Mouse (Mus musculus): ENCODE measurements around the gene 1700001P01Rik. TPM values are rescaled to one million over a fixed set of nuclear protein-coding genes. Genes with fewer than 3 reads are reported as not detected.

Gene 1700001P01Rik
- polyA plus RNA-seq, 1 experiment from 2014 or later: not detected

DNA sequence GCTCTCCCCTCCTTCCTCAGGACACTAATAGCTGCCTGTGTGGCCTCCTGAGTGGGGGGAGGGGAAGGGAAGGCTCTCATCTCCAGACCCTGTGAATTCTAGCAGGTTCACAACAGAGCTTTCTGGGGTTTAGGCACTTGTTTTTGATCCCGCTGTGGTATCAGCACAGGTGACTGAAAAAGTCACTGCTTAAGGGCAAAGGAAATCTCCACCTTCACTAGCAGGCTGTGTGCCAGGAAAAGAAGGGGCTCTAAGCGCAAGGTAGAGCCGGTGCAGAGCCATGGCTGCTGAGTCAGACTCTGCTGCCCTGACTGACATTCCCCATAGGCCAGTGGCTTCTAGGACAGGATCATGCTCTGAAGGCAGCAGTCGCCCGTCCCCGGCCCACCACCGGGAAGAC is 47.0 kb downstream of the 1700001P01Rik start:
- Histone ChIP-seq H3K27me3 (replicated peaks; ENCODE audit: control insufficient read depth, insufficient read depth, low read length) (no peaks in the 10 kb centered on the region), H3K4me1 (ENCODE audit: control insufficient read depth, insufficient read depth, low read length) (peaks cover 5% of the 10 kb centered on the region; the same call in 1 of the 2 replicates), H3K27ac (replicated peaks; ENCODE audit: low read depth, low read length) (no peak overlapping the region), H3K9ac (ENCODE audit: low read depth, low read length) (no peak overlapping the region), H3K4me3 (ENCODE audit: low read depth, low read length) (no peak overlapping the region), H3K9me3 (ENCODE audit: control insufficient read depth, low read length) (no peaks in the 10 kb centered on the region), H3K36me3 (ENCODE audit: control insufficient read depth, insufficient read depth, low read length) (peaks cover 85% of the 10 kb centered on the region), H3K4me2 (ENCODE audit: low read depth, low read length) (no peak overlapping the region)
- 76% methylated on average over 7 of the region's 7 CpGs for WGBS
- DNase-seq (ENCODE audit: low spot score) (no peak), ATAC-seq (ENCODE audit: low read depth) (no peak)

DNA sequence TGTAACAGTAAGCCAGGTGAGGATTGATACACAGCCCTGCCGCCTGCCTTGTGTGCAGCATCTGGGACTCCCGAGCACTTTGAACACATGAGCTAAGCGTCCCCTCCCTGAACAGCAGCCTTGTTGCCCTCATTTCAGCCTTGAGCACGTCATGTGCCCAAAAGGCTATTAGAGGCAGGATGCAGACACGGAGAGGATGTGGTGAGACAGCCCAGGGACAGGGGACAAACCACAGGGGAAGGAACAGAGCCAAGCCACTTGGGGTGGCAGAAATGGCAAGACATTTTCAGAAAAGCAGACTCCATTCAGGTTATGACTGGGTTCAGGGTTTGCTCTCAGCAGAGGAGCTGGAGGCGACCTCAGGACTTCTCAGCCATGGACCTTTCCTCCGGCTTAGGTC is 47.4 kb downstream of the 1700001P01Rik start:
- no peak overlapping the region for H3K4me2 ChIP-seq (ENCODE audit: low read depth, low read length)
- no peaks in the 10 kb centered on the region for H3K9me3 ChIP-seq (ENCODE audit: control insufficient read depth, low read length)
- H3K27ac ChIP-seq (replicated peaks; ENCODE audit: low read depth, low read length): no peak overlapping the region
- H3K9ac ChIP-seq (ENCODE audit: low read depth, low read length): no peak overlapping the region
- WGBS: 56% methylated on average over 7 of the region's 7 CpGs
- H3K27me3 ChIP-seq (replicated peaks; ENCODE audit: control insufficient read depth, insufficient read depth, low read length): no peaks in the 10 kb centered on the region
- peaks cover 88% of the 10 kb centered on the region for H3K36me3 ChIP-seq (ENCODE audit: control insufficient read depth, insufficient read depth, low read length)
- H3K4me3 ChIP-seq (ENCODE audit: low read depth, low read length): no peak overlapping the region
- H3K4me1 ChIP-seq (ENCODE audit: control insufficient read depth, insufficient read depth, low read length): 0 out of 2 replicates have a peak, but pooled peaks cover 1% of the 10 kb centered on the region
- ATAC-seq (ENCODE audit: low read depth): no peak
- DNase-seq (ENCODE audit: low spot score): no peak

DNA sequence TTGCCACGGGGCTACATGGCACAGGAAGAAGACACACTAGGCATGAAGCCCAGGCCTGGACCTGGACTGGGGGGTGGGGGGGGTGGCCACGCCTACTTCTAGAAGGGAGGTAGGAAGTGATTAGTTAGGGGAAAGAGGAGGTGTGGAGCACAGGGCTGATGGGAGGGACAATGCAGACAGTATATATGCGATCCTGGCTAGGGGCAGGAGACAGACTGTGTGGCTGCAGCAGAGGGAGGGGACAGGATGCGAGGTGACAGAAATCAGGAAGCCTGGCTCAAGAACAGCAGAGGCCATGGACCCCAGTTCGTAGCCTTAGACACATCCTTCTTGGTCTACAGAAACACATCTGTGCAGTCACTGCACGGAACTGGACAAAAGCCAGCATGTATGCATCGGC is 52.0 kb downstream of the 1700001P01Rik start:
- DNase-seq (ENCODE audit: low spot score) (no peak), ATAC-seq (ENCODE audit: low read depth) (no peak)
- Histone ChIP-seq H3K9ac (ENCODE audit: low read depth, low read length) (no peak overlapping the region), H3K4me3 (ENCODE audit: low read depth, low read length) (no peak overlapping the region), H3K4me1 (ENCODE audit: control insufficient read depth, insufficient read depth, low read length) (no peaks in the 10 kb centered on the region), H3K27me3 (replicated peaks; ENCODE audit: control insufficient read depth, insufficient read depth, low read length) (no peaks in the 10 kb centered on the region), H3K36me3 (ENCODE audit: control insufficient read depth, insufficient read depth, low read length) (peaks cover 97% of the 10 kb centered on the region), H3K27ac (replicated peaks; ENCODE audit: low read depth, low read length) (no peak overlapping the region), H3K4me2 (ENCODE audit: low read depth, low read length) (no peak overlapping the region), H3K9me3 (ENCODE audit: control insufficient read depth, low read length) (no peaks in the 10 kb centered on the region)
- WGBS: 81% methylated on average over 7 of the region's 7 CpGs

Small RNAs within 50 kb of the gene (microRNA-seq; reads per million reads assigned to microRNA genes)
- gene Mir8102 (ENCODE audit: borderline number of aligned reads): not detected

Other genes starting within 250 kb of the 1700001P01Rik start
- 0.76 and 1.6 TPM in 2 replicates for gene Srcin1, start 199.7 kb downstream of the 1700001P01Rik start, polyA plus RNA-seq (2014; fragmentation: Nextera tagmentation; extraction: Ambion mirVana)
- 2.4 and 3.4 TPM in 2 replicates for gene Epop, start 146.2 kb downstream of the 1700001P01Rik start, polyA plus RNA-seq (2014; fragmentation: Nextera tagmentation; extraction: Ambion mirVana)
- 3.5 and 4.5 TPM in 2 replicates for gene Mllt6, start 112.5 kb downstream of the 1700001P01Rik start, polyA plus RNA-seq (2014; fragmentation: Nextera tagmentation; extraction: Ambion mirVana)
- 24.5 and 29.3 TPM in 2 replicates for gene Cisd3, start 90.1 kb downstream of the 1700001P01Rik start, polyA plus RNA-seq (2014; fragmentation: Nextera tagmentation; extraction: Ambion mirVana)
- 12.7 and 13.2 TPM in 2 replicates for gene Pcgf2, start 75.4 kb downstream of the 1700001P01Rik start, polyA plus RNA-seq (2014; fragmentation: Nextera tagmentation; extraction: Ambion mirVana)
- gene Psmb3, start 72.5 kb downstream of the 1700001P01Rik start, polyA plus RNA-seq (2014; fragmentation: Nextera tagmentation; extraction: Ambion mirVana): 474 and 478 TPM in 2 replicates
- gene Pip4k2b, start 31.2 kb downstream of the 1700001P01Rik start, polyA plus RNA-seq (2014; fragmentation: Nextera tagmentation; extraction: Ambion mirVana): 2.2 and 2.6 TPM in 2 replicates
- gene Cwc25, start 9.4 kb downstream of the 1700001P01Rik start, polyA plus RNA-seq (2014; fragmentation: Nextera tagmentation; extraction: Ambion mirVana): 10.3 and 11.8 TPM in 2 replicates
- gene Rpl23, start 6.5 kb upstream of the 1700001P01Rik start, polyA plus RNA-seq (2014; fragmentation: Nextera tagmentation; extraction: Ambion mirVana): 712 and 810 TPM in 2 replicates
- 88.6 and 96.3 TPM in 2 replicates for gene Lasp1, start 23.1 kb upstream of the 1700001P01Rik start, polyA plus RNA-seq (2014; fragmentation: Nextera tagmentation; extraction: Ambion mirVana)
- 7.0 and 7.5 TPM in 2 replicates for gene B230217C12Rik, start 64.9 kb upstream of the 1700001P01Rik start, polyA plus RNA-seq (2014; fragmentation: Nextera tagmentation; extraction: Ambion mirVana)
- gene Fbxo47, start 108.2 kb upstream of the 1700001P01Rik start, polyA plus RNA-seq (2014; fragmentation: Nextera tagmentation; extraction: Ambion mirVana): 0.43 and 0.97 TPM in 2 replicates
- gene Plxdc1, start 210.5 kb upstream of the 1700001P01Rik start, polyA plus RNA-seq (2014; fragmentation: Nextera tagmentation; extraction: Ambion mirVana): 1.6 and 2.0 TPM in 2 replicates
- gene Arl5c, start 220.3 kb upstream of the 1700001P01Rik start, polyA plus RNA-seq (2014; fragmentation: Nextera tagmentation; extraction: Ambion mirVana): 6.1 and 7.0 TPM in 2 replicates
- gene Cacnb1, start 247.1 kb upstream of the 1700001P01Rik start, polyA plus RNA-seq (2014; fragmentation: Nextera tagmentation; extraction: Ambion mirVana): 25.1 and 30.4 TPM in 2 replicates